Mouse (Mus musculus): ENCODE results near the gene Lin7c. TPM values are rescaled to one million over a fixed set of nuclear protein-coding genes. Genes with fewer than 3 reads are reported as not detected.

Gene Lin7c
- total RNA-seq, 2 experiments from 2014 or later = 38.8 to 46.3 TPM

DNA sequence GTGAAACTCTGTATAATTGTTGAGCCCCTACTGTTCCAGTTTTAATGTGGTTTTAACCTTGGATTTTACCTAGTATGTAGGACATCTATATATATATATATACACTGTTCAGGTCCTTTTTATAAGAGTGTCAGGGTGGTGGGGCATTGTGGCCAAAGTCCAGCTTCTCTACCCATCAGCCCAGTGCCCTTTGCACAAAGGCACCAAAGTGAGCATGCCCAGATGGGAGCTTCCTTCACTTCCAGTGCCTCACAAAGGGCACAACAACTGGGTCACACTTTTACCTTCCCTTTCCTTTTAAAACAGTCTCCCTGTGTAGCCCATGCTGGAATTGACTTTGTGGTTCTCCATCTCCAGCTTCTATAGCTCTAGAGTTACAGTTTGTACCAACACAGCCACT lies 23.9 kb downstream of the Lin7c start:
- no peak for DNase-seq
- intact Hi-C loops (cut with DNase I) = no loop called here

DNA sequence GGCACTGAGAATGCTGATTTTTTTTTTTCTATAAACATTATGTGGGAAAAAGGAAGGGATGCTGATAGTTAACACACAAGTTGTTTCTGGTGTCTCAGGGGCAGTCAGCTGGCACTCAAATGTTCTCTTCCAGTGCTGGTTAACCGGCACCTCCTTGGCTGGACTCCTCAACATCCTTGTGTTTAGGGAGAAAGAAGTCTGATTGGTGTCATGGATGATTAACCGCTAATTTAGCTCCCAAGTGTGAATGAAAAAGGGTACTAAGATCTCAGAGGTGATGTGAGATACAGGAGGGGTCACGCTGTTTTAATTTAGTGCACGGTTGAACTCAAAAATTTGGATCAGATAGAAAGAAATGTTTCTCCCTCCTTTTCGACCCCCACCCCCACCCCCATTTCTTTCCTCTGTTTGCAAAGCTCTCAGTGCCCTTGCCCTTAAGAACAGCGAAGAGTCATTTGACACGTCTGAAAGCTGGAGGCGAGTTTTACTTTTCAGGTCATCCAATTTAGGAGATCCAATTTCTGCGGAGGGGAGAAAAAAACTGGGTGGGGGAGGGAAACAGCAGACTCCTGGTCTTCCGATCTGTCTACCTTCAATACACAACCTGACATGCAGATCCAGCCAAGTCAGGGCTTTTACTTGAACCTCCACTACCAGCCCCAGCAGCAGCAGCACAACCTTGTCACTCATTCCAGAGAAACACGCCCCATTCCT lies 26.3 kb downstream of the Lin7c start:
- DNase-seq = no peak
- intact Hi-C loops (cut with DNase I) = loop anchor here (2.0 to 5.0 kb wide), 4 partner anchors 26 to 145 kb away; partner anchors contain the start of gene Lin7c

- intact Hi-C loops (cut with DNase I) = loop anchor here (2.0 to 5.0 kb wide), 5 partner anchors 27 to 145 kb away; partner anchors contain the start of genes Ccdc34 and Lin7c
- peak; percentile 95 to 97 for DNase-seq
These were observed 27.1 kb downstream of the Lin7c start, which contains the start of gene Lgr4 for GRCm38 (mm10) chr2:109917496-109918413. Gene Lgr4, plus strand, starts transcription at chr2:109917647.

DNA sequence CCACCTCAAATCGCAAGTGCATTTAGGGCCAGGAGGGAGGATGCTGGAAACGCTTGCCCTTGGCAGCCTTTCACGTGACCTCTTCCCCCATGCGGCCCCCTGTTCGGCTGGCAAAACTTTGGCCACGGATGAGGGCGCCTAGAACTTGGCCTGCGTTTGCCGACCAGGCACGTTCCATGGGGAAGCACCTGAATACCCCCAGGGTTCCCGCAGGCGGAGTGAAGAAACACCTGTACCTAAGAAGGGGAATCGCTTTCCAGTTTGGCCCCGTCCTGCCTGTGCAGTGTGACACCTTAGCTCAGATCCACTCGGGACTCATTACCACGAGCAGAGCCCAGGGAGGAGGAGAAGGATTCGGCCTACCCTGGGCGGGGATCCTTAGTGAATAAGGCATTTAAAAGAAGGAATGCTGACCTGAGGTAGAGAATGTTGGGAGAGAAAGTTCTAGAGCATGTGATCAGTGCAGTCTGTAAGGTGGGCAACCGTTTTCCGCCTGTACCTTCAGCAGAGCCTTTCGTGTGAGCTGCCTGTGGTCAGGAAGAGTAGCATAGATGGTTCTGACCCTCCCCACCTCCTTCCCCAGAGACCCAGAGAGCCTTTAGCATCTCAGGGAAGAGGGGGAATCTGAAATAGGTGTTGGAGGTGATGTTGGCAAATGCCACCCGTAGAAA lies 28.1 kb downstream of the Lin7c start:
- intact Hi-C loops (cut with DNase I) = loop anchor here (2.0 to 5.0 kb wide), 4 partner anchors 54 to 144 kb away; partner anchors contain the start of gene Ccdc34
- DNase-seq = peak in 1 of 2 experiments; percentile 34

- intact Hi-C loops (cut with DNase I) = no loop called here
- DNase-seq = no peak
These were observed 29.8 kb downstream of the Lin7c start for GRCm38 (mm10) chr2:109920471-109920870.

DNA sequence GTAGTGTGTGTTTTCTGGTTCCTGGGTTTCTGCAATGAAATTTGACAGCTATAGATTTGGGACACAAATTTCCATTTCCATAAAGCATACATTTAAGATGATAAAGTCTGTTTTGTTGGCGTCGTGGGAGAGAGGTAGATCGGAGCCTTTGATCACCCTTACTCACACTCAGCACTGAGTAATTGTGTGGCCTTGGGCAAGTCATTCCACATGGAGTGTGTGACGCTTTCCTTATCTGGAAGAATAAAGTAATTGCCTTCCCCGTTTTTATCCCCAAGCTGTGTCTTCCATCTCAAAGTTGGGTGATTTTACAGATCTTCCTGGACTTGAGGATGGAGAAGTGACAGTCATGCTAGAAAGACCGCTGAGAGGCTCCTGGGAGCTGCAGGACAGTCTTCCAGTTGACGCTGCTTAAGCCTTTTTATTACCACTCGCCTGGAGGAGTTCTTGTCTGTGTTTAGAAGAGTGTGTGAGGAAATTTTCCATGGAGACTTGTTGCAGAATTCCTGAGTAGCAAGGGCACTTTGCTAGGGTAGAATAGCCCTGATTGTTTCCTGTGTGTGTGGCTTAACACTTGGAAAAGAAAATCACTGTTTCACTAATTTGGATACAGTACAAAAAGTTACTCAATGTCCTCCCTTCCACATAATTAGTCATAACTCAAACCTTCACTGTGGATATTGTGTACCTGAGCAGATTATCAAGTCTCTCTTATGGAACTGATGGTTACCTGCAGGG lies 30.8 kb downstream of the Lin7c start:
- intact Hi-C loops (cut with DNase I) = no loop called here
- DNase-seq = no peak

GRCm38 (mm10) chr2:109922306-109922705 lies 31.7 kb downstream of the Lin7c start:
- intact Hi-C loops (cut with DNase I) = no loop called here
- no peak for DNase-seq

GRCm38 (mm10) chr2:109923031-109923430 lies 32.4 kb downstream of the Lin7c start:
- intact Hi-C loops (cut with DNase I) = no loop called here
- DNase-seq = no peak

GRCm38 (mm10) chr2:109923945-109924344 lies 33.3 kb downstream of the Lin7c start:
- DNase-seq = no peak
- intact Hi-C loops (cut with DNase I) = no loop called here

DNA sequence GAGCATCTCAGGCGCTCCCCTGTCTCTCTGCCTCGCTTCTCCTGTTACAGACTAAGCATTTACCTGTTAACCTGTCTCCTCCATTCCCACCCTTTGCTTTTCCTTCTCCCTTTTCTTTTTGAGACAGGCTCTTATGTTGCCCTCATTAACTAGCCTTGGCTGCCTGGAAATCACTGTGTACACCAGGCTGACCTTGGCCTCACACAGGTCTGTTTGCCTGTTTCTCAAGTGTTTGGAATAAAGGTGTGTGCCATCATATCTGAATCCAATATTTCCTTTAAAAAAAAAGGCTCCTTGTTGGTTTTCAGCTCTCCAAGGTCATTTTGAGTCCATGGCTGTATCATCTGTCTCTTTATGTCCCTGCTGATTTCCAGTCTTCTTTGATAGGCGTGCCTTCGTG lies 36.3 kb downstream of the Lin7c start:
- DNase-seq = no peak
- intact Hi-C loops (cut with DNase I) = no loop called here

DNA sequence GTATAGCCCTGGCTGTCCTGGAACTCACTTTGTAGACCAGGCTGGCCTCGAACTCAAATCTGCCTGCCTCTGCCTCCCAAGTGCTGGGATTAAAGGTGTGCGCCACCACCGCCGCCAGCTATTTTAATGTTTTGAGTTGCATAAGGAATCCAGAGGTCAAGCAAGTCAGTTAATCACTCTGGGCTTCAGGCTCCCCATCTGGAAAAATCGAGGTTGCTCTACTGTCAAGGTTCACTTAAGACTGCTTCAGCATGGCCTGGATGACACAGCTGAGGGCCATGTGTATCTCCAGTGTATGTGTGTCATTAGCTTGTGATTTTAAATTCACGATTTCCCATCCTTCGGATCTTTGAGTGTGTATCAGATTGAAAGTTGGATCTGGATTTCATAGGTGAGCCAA lies 36.8 kb downstream of the Lin7c start:
- intact Hi-C loops (cut with DNase I) = no loop called here

GRCm38 (mm10) chr2:109927876-109928275 lies 37.2 kb downstream of the Lin7c start:
- intact Hi-C loops (cut with DNase I) = no loop called here
- no peak for DNase-seq

More for the DNA sequence above, 36.8 kb downstream of the Lin7c start:
- DNase-seq = no peak

DNA sequence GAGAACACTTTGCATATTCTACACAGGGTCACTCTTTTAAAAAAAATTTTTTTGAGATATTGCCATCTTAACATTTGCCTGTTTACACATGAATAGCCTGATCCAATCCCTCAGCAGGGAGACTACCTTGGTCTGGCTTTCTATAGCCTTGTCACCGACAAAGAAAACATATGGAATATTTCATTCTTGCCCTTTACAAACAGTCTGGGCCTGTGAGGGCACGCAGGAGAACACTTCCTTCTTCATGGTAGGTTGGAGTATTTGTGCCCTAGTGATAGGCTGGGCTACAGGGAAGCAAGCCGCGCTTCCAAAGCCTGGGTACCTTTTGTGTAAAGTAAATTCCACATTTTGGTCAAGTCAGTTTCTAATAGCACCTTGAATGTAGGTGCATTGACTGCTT lies 38.1 kb downstream of the Lin7c start:
- intact Hi-C loops (cut with DNase I) = no loop called here

DNA sequence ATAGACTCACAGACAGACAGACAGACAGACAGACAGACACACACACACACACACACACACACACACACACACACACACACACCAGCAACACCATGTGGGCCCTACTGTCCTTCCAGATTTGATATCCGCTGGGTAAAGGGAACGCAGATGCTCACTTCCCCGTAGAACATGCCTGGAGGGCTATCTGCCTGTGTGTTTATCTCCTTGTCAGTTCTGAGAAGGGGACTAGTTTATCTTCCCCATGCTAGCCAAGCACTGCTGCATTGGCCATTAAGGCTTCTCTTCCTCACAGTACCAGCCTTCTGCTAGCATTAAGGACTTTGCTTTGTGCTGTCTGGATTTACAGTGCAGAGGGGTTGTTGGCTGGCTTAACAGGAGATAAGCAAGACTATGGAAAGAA lies 38.6 kb downstream of the Lin7c start:
- intact Hi-C loops (cut with DNase I) = no loop called here
- DNase-seq = no peak

More for the DNA sequence above, 38.1 kb downstream of the Lin7c start:
- DNase-seq = no peak

DNA sequence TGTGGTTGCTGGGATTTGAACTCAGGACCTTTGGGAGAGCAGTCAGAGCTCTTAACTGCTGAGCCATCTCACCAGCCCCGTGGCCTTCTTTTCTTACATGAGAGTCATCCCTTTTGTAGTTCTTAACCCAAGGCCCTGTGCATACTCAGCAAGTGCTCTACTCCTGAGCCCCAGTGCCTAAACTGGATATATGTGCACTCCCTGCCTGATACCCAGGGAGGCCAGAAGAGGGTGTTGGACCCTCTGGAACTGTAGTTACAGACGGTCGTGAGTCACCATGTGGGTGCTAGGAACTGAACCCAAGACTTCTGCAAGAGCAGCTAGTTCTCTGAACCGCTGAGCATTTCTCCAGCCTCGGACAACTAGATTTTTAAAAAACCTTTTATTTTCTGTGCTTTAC lies 39.7 kb downstream of the Lin7c start:
- DNase-seq = no peak
- intact Hi-C loops (cut with DNase I) = no loop called here

GRCm38 (mm10) chr2:109930771-109931170 lies 40.1 kb downstream of the Lin7c start:
- intact Hi-C loops (cut with DNase I) = no loop called here
- DNase-seq = no peak

- intact Hi-C loops (cut with DNase I) = no loop called here
- no peak for DNase-seq
These were observed 41.5 kb downstream of the Lin7c start for GRCm38 (mm10) chr2:109931978-109932780.

- DNase-seq = no peak
- intact Hi-C loops (cut with DNase I) = no loop called here
These were observed 42.5 kb downstream of the Lin7c start for GRCm38 (mm10) chr2:109933151-109933550.

DNA sequence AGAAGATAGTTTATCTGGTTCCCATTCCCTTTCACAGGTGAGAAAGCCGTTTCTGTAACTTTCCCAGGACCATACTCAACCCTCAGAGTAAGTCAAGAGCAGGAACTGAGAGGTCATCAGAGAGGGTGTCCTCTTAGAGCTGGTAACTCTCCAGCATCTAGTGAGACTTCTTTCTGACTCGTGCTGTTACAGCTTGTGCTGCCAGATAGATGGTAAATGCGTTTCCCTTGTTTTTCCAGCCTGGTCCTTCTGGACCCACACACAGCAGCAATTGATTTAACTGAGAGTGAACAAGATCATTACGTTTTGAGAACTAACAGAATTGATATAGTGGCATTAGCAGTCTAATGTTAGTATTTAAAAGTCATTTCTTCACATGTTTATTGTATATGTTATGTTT lies 43.4 kb downstream of the Lin7c start:
- DNase-seq = no peak
- intact Hi-C loops (cut with DNase I) = no loop called here
